Mouse (Mus musculus) bone marrow, adult 2 months (tissue): ENCODE data around the gene Tns3. TPM values are rescaled to one million over a fixed set of nuclear protein-coding genes. Genes with fewer than 3 reads are reported as not detected.
"Not testable (repeated sequence)": the region's sequence is repeated elsewhere in the genome, so short reads cannot be mapped to it uniquely, and the experiment has no call there.

ENCODE experiments used
- H3K27ac ChIP-seq: fragments of 200-500 bp; 2 replicates; pipeline ENCODE4 v1.5.1; 2012; ENCODE audit warnings: low read depth, mild to moderate bottlenecking, control low read depth, inconsistent platforms, low read length; ENCODE audit not compliant: control insufficient read depth, poor library complexity, insufficient read depth
- H3K4me1 ChIP-seq: fragments of 200-500 bp; 2 replicates; pipeline ENCODE4 v1.6.1; 2011; ENCODE audit warnings: low read length; ENCODE audit not compliant: control insufficient read depth, insufficient read depth
- H3K4me3 ChIP-seq: fragments of 200-500 bp; replicated peaks from 2 replicates; pipeline ENCODE3; 2011; ENCODE audit warnings: mild to moderate bottlenecking, low read depth, low read length, control low read depth; ENCODE audit not compliant: control insufficient read depth
- CTCF ChIP-seq: fragments of 200-500 bp; IDR thresholded peaks from 2 replicates; pipeline ENCODE4 v1.5.1; 2011; ENCODE audit warnings: low read length, control low read depth; ENCODE audit not compliant: control insufficient read depth, insufficient read depth
- POLR2A ChIP-seq: fragments of 200-500 bp; IDR thresholded peaks from 2 replicates; pipeline ENCODE4 v1.6.1; 2011; ENCODE audit warnings: low read depth, mild to moderate bottlenecking, control low read depth, low read length, borderline replicate concordance; ENCODE audit not compliant: control insufficient read depth
- WGBS: fragments of 180-500 bp; shearing (Covaris S2); methylation state at CpG from one replicate; pipeline ENCODE4 v1.1.7; 2018; 5-methylcytosine and 5-hydroxymethylcytosine counted together
- polyA plus RNA-seq: library from polyadenylated mRNA; stranded (reverse); fragments of >200 nt; gene quantifications from 2 replicates; pipeline ENCODE4 v1.2.4, GENCODE M21; 2011; ENCODE audit warnings: low replicate concordance; ENCODE audit not compliant: missing spikeins, insufficient read depth, insufficient read length

Gene Tns3
- polyA plus RNA-seq, 1 experiment = 14.9 TPM

GRCm38 (mm10) chr11:8625451-8625850 lies 38.9 kb downstream of the Tns3 start:
- TF ChIP-seq POLR2A = no peak
- TF ChIP-seq CTCF = no peak
- Histone ChIP-seq H3K4me1 (peaks cover 4% of the 10 kb centered on the region; the same call in 1 of the 2 replicates), H3K4me3 (no peak overlapping the region), H3K27ac (no peak overlapping the region)
- WGBS = 71% methylated on average over 6 of the region's 6 CpGs

- TF ChIP-seq CTCF (no peak), POLR2A (peak; percentile 29; the same call in 1 of the 2 replicates)
- peak overlapping the region; percentile 69 for H3K4me3 ChIP-seq
- H3K4me1 ChIP-seq = peaks cover 1% of the 10 kb centered on the region; the same call in 1 of the 2 replicates
- peak overlapping the region; percentile 58 for H3K27ac ChIP-seq
- under 1% methylated on average over 74 of the region's 74 CpGs for WGBS
Measured at GRCm38 (mm10) chr11:8624179-8624886, 40.0 kb downstream of the Tns3 start.

- no peak overlapping the region for H3K27ac ChIP-seq
- 3% methylated on average over 20 of the region's 20 CpGs for WGBS
- TF ChIP-seq POLR2A (no peak), CTCF (no peak)
- peak overlapping the region; percentile 69 for H3K4me3 ChIP-seq
- H3K4me1 ChIP-seq = no peaks in the 10 kb centered on the region; the same call in 1 of the 2 replicates
Measured at GRCm38 (mm10) chr11:8623852-8624178, 40.5 kb downstream of the Tns3 start.

- no peaks in the 10 kb centered on the region; the same call in 1 of the 2 replicates for H3K4me1 ChIP-seq
- no peak overlapping the region for H3K4me3 ChIP-seq
- H3K27ac ChIP-seq = no peak overlapping the region
- 65% methylated on average over 6 of the region's 6 CpGs for WGBS
- TF ChIP-seq CTCF (no peak), POLR2A (no peak)
Measured at GRCm38 (mm10) chr11:8622668-8623067, 41.7 kb downstream of the Tns3 start.

- not testable (repeated sequence) for H3K4me1 ChIP-seq, H3K27ac ChIP-seq, H3K4me3 ChIP-seq
- WGBS = 54% methylated on average over 7 of the region's 7 CpGs
Measured at GRCm38 (mm10) chr11:8619111-8619510, 45.2 kb downstream of the Tns3 start.

- TF ChIP-seq CTCF (no peak), POLR2A (no peak)
- H3K4me3 ChIP-seq = no peak overlapping the region
- WGBS = 54% methylated on average over 10 of the region's 10 CpGs
- no peak overlapping the region for H3K27ac ChIP-seq
- no peaks in the 10 kb centered on the region for H3K4me1 ChIP-seq
Measured at GRCm38 (mm10) chr11:8618301-8618700, 46.0 kb downstream of the Tns3 start.

GRCm38 (mm10) chr11:8615436-8615835 lies 48.9 kb downstream of the Tns3 start:
- no peaks in the 10 kb centered on the region for H3K4me1 ChIP-seq
- 83% methylated on average over 12 of the region's 12 CpGs for WGBS
- H3K27ac ChIP-seq = no peak overlapping the region
- no peak overlapping the region for H3K4me3 ChIP-seq
- TF ChIP-seq POLR2A (no peak), CTCF (no peak)

- H3K4me1 ChIP-seq = no peaks in the 10 kb centered on the region
- no peak overlapping the region for H3K27ac ChIP-seq
- WGBS = 71% methylated on average over 7 of the region's 7 CpGs
- no peak overlapping the region for H3K4me3 ChIP-seq
- no peak for TF ChIP-seq POLR2A
- no peak for TF ChIP-seq CTCF
Measured at GRCm38 (mm10) chr11:8610456-8610855, 53.9 kb downstream of the Tns3 start.

GRCm38 (mm10) chr11:8609873-8610272 lies 54.5 kb downstream of the Tns3 start:
- H3K27ac ChIP-seq = no peak overlapping the region
- H3K4me1 ChIP-seq = no peaks in the 10 kb centered on the region
- TF ChIP-seq CTCF = no peak
- TF ChIP-seq POLR2A = no peak
- 49% methylated on average over 12 of the region's 12 CpGs for WGBS
- no peak overlapping the region for H3K4me3 ChIP-seq
